Mouse (Mus musculus): ENCODE measurements at regions not wholly inside any gene's neighbourhood (a gene's known extent, or its start where the extent isn't known, plus 50 kb on each side); places are given as distances from the start of the nearest gene placed in this dataset.

GRCm38 (mm10) chr3:149993199-149993598 is 1002.8 kb upstream of the Adgrl2 start:
- Histone ChIP-seq H3K4me2 (ENCODE audit: low read length) (no peak overlapping the region), H3K27me3 (replicated peaks; ENCODE audit: control insufficient read depth, insufficient read depth, low read length) (no peaks in the 10 kb centered on the region), H3K4me1 (ENCODE audit: control insufficient read depth, insufficient read depth, low read depth, low read length) (no peaks in the 10 kb centered on the region), H3K9me3 (ENCODE audit: control insufficient read depth, low read length) (no peaks in the 10 kb centered on the region), H3K9ac (ENCODE audit: low read depth, low read length) (no peak overlapping the region), H3K36me3 (ENCODE audit: control insufficient read depth, insufficient read depth, low read length) (no peaks in the 10 kb centered on the region), H3K4me3 (ENCODE audit: low read length) (no peak overlapping the region), H3K27ac (ENCODE audit: low read depth, low read length) (no peak overlapping the region)
- no peak for ATAC-seq
- WGBS: 59% methylated on average over 4 of the region's 4 CpGs

- H3K4me2 ChIP-seq (ENCODE audit: low read length): no peak overlapping the region
- no peaks in the 10 kb centered on the region for H3K4me1 ChIP-seq (ENCODE audit: control insufficient read depth, insufficient read depth, low read depth, low read length)
- H3K36me3 ChIP-seq (ENCODE audit: control insufficient read depth, insufficient read depth, low read length): no peaks in the 10 kb centered on the region
- no peak overlapping the region for H3K9ac ChIP-seq (ENCODE audit: low read depth, low read length)
- H3K9me3 ChIP-seq (ENCODE audit: control insufficient read depth, low read length): no peaks in the 10 kb centered on the region
- no peak overlapping the region for H3K4me3 ChIP-seq (ENCODE audit: low read length)
- H3K27ac ChIP-seq (ENCODE audit: low read depth, low read length): no peak overlapping the region
- H3K27me3 ChIP-seq (replicated peaks; ENCODE audit: control insufficient read depth, insufficient read depth, low read length): no peaks in the 10 kb centered on the region
- 93% methylated on average over 1 of the region's 1 CpGs for WGBS
- ATAC-seq: no peak
These were observed 997.4 kb upstream of the Adgrl2 start for GRCm38 (mm10) chr3:149987801-149988200.

DNA sequence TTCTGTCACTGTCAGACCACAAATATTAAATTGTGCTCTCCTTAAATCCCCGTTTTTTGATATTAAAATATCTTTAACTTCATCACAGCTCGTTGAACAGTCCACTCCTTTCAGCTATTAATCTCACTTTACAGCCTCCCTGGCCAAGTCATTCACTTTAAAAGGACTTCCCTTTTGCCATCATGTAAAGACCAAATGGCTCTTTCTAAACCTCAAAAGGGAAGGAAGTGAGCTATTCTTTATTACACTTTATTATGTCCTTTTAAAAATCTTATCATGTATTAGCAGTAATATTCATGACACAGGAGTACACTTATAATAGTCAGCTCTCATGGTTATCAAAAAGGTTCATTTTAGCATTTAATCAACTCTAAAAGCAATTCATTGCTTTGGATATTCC is 966.6 kb upstream of the Adgrl2 start:
- Histone ChIP-seq H3K27ac (ENCODE audit: low read depth, low read length) (no peak overlapping the region), H3K36me3 (ENCODE audit: control insufficient read depth, insufficient read depth, low read length) (no peaks in the 10 kb centered on the region), H3K4me3 (ENCODE audit: low read length) (no peak overlapping the region), H3K9ac (ENCODE audit: low read depth, low read length) (no peak overlapping the region), H3K4me2 (ENCODE audit: low read length) (no peak overlapping the region), H3K9me3 (ENCODE audit: control insufficient read depth, low read length) (no peaks in the 10 kb centered on the region), H3K27me3 (replicated peaks; ENCODE audit: control insufficient read depth, insufficient read depth, low read length) (no peaks in the 10 kb centered on the region), H3K4me1 (ENCODE audit: control insufficient read depth, insufficient read depth, low read depth, low read length) (no peaks in the 10 kb centered on the region)
- no peak for ATAC-seq
- WGBS: 56% methylated on average over 2 of the region's 2 CpGs

DNA sequence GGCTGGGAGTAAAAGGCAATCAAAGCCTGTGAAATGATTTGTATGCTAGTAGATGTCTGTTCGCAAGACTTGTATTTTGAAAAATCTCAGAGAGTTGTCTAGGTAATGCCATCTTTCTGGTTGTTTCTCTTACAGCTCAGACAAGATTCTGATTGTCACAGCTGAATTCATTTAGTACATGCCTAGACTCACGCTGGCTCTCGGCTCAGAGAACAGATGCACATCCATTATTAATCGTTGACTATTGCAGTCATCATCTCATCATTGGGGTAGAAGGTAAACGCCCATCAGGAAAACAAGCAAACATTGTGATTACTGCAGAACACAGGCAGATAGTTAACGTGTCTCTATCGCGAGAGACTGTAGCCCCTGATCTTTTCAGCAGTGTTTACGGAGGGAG is 945.8 kb upstream of the Adgrl2 start:
- ATAC-seq: no peak
- H3K4me3 ChIP-seq (ENCODE audit: low read length): no peak overlapping the region
- no peak overlapping the region for H3K4me2 ChIP-seq (ENCODE audit: low read length)
- H3K36me3 ChIP-seq (ENCODE audit: control insufficient read depth, insufficient read depth, low read length): no peaks in the 10 kb centered on the region
- H3K27me3 ChIP-seq (replicated peaks; ENCODE audit: control insufficient read depth, insufficient read depth, low read length): no peaks in the 10 kb centered on the region
- H3K9me3 ChIP-seq (ENCODE audit: control insufficient read depth, low read length): no peaks in the 10 kb centered on the region
- H3K9ac ChIP-seq (ENCODE audit: low read depth, low read length): no peak overlapping the region
- H3K4me1 ChIP-seq (ENCODE audit: control insufficient read depth, insufficient read depth, low read depth, low read length): no peaks in the 10 kb centered on the region
- H3K27ac ChIP-seq (ENCODE audit: low read depth, low read length): no peak overlapping the region
- WGBS: 78% methylated on average over 9 of the region's 9 CpGs

GRCm38 (mm10) chr3:149934832-149935231 is 944.5 kb upstream of the Adgrl2 start:
- H3K4me1 ChIP-seq (ENCODE audit: control insufficient read depth, insufficient read depth, low read depth, low read length): no peaks in the 10 kb centered on the region

DNA sequence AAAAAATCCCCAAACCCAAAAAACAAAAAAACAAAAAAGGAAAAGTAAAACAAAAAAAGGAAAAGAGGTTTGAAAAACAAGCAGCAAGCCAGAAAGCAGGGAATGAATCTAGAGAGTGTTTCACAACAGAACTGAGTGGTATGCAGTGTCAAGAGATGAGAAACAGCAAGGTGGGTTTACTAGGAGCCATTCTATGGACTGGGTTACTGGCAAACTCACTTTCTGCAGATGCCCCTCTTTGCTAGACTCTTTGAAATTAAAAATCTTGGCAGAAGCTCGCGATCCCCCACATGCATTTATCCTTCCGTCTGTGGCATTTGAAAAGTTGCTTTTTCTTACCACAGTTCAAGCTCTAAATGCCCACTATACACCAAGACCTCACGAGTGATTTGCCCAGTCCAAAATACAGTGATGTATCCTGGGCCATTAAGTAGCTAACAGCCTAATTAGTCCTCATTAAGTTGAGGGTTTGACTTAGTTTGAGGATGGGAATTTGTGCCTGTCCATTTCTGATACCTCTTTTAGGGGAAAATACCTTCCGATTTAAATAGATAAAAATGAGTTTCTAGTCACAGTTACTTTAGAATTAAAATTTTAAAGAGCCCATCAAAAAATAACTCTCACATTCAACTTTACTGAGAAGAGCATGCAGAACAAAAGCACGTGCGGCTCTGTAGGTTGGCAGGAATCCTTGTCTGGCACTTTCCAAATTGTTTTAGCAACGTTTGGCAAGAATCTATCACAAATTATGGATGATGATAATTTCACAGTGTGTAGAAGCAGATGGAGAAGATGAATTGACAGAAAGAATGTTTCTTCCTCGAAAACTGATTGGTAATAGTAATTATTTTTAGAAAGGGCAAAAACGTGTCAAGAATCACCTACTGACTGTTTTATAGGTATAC is 938.4 kb upstream of the Adgrl2 start:
- 67% methylated on average over 10 of the region's 10 CpGs for WGBS
- H3K27ac ChIP-seq (ENCODE audit: low read depth, low read length): no peak overlapping the region
- no peak overlapping the region for H3K4me2 ChIP-seq (ENCODE audit: low read length)
- H3K4me1 ChIP-seq (ENCODE audit: control insufficient read depth, insufficient read depth, low read depth, low read length): no peaks in the 10 kb centered on the region
- no peaks in the 10 kb centered on the region for H3K27me3 ChIP-seq (replicated peaks; ENCODE audit: control insufficient read depth, insufficient read depth, low read length)
- ATAC-seq: no peak
- no peak overlapping the region for H3K9ac ChIP-seq (ENCODE audit: low read depth, low read length)
- H3K36me3 ChIP-seq (ENCODE audit: control insufficient read depth, insufficient read depth, low read length): no peaks in the 10 kb centered on the region
- H3K4me3 ChIP-seq (ENCODE audit: low read length): no peak overlapping the region
- H3K9me3 ChIP-seq (ENCODE audit: control insufficient read depth, low read length): no peaks in the 10 kb centered on the region

More at GRCm38 (mm10) chr3:149934832-149935231, 944.5 kb upstream of the Adgrl2 start:
- WGBS: 94% methylated on average over 4 of the region's 4 CpGs
- H3K36me3 ChIP-seq (ENCODE audit: control insufficient read depth, insufficient read depth, low read length): no peaks in the 10 kb centered on the region
- no peak overlapping the region for H3K4me2 ChIP-seq (ENCODE audit: low read length)
- H3K27me3 ChIP-seq (replicated peaks; ENCODE audit: control insufficient read depth, insufficient read depth, low read length): no peaks in the 10 kb centered on the region
- H3K27ac ChIP-seq (ENCODE audit: low read depth, low read length): no peak overlapping the region
- no peak for ATAC-seq
- H3K9me3 ChIP-seq (ENCODE audit: control insufficient read depth, low read length): no peaks in the 10 kb centered on the region
- H3K4me3 ChIP-seq (ENCODE audit: low read length): no peak overlapping the region
- H3K9ac ChIP-seq (ENCODE audit: low read depth, low read length): no peak overlapping the region

GRCm38 (mm10) chr3:149920206-149920605 is 929.9 kb upstream of the Adgrl2 start:
- no peak overlapping the region for H3K4me3 ChIP-seq (ENCODE audit: low read length)
- no peaks in the 10 kb centered on the region for H3K9me3 ChIP-seq (ENCODE audit: control insufficient read depth, low read length)
- H3K4me2 ChIP-seq (ENCODE audit: low read length): no peak overlapping the region
- H3K4me1 ChIP-seq (ENCODE audit: control insufficient read depth, insufficient read depth, low read depth, low read length): no peaks in the 10 kb centered on the region
- H3K27me3 ChIP-seq (replicated peaks; ENCODE audit: control insufficient read depth, insufficient read depth, low read length): no peaks in the 10 kb centered on the region
- H3K27ac ChIP-seq (ENCODE audit: low read depth, low read length): no peak overlapping the region
- no peaks in the 10 kb centered on the region for H3K36me3 ChIP-seq (ENCODE audit: control insufficient read depth, insufficient read depth, low read length)
- H3K9ac ChIP-seq (ENCODE audit: low read depth, low read length): no peak overlapping the region
- ATAC-seq: no peak
- WGBS: 68% methylated on average over 2 of the region's 2 CpGs

DNA sequence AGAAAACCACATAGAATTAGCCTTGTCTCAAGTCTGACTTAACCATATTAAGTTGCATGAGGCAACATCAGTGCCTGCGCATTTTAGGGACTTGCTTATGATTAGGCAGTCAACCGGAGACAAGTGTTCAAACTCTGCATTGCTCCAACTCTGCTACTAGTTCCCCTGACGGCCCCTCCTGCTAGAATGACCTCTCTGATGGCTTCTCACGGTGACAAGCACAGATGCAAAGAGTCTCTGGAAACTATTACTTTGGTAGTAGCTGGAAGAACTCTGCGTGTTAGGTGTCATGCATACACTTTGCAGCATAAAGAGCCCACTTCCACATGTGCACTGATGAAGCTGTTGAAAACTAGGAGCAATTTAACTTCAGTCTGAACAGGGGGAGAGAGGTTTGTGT is 927.8 kb upstream of the Adgrl2 start:
- Histone ChIP-seq H3K4me3 (ENCODE audit: low read length) (no peak overlapping the region), H3K27me3 (replicated peaks; ENCODE audit: control insufficient read depth, insufficient read depth, low read length) (no peaks in the 10 kb centered on the region), H3K9me3 (ENCODE audit: control insufficient read depth, low read length) (no peaks in the 10 kb centered on the region), H3K4me1 (ENCODE audit: control insufficient read depth, insufficient read depth, low read depth, low read length) (no peaks in the 10 kb centered on the region), H3K4me2 (ENCODE audit: low read length) (no peak overlapping the region), H3K9ac (ENCODE audit: low read depth, low read length) (no peak overlapping the region), H3K27ac (ENCODE audit: low read depth, low read length) (no peak overlapping the region), H3K36me3 (ENCODE audit: control insufficient read depth, insufficient read depth, low read length) (no peaks in the 10 kb centered on the region)
- no peak for ATAC-seq
- 61% methylated on average over 5 of the region's 5 CpGs for WGBS

DNA sequence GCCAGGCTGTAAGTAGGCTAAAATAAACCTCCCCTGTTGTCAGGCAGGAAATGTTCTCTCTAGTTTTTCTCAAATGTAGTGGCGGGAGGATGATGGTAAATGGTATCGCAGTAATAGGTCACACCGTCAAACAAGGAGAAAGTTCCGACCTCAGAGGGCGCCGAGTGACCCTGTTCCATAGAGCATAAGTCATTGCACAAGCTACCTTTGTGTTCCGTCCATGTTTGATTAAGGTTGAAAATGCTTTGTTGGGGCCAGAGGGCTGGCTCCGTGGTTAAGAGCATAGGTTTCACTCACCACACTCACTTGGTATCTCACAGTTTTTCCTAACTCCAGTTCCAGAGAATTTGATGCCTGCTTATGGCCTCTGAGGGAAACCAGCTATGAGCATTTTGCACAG is 920.4 kb upstream of the Adgrl2 start:
- Histone ChIP-seq H3K36me3 (ENCODE audit: control insufficient read depth, insufficient read depth, low read length) (no peaks in the 10 kb centered on the region), H3K27me3 (replicated peaks; ENCODE audit: control insufficient read depth, insufficient read depth, low read length) (no peaks in the 10 kb centered on the region), H3K4me2 (ENCODE audit: low read length) (no peak overlapping the region), H3K27ac (ENCODE audit: low read depth, low read length) (no peak overlapping the region), H3K4me3 (ENCODE audit: low read length) (no peak overlapping the region), H3K9ac (ENCODE audit: low read depth, low read length) (no peak overlapping the region), H3K4me1 (ENCODE audit: control insufficient read depth, insufficient read depth, low read depth, low read length) (no peaks in the 10 kb centered on the region), H3K9me3 (ENCODE audit: control insufficient read depth, low read length) (no peaks in the 10 kb centered on the region)
- ATAC-seq: no peak
- WGBS: 83% methylated on average over 8 of the region's 8 CpGs
